Mouse (Mus musculus) thymus, adult 2 months (tissue): ENCODE data around the gene Vamp1. TPM values are rescaled to one million over a fixed set of nuclear protein-coding genes. Genes with fewer than 3 reads are reported as not detected.

Experiments used
- DNase-seq: peaks from one replicate; pipeline ENCODE4 v3.0.0; 2021
- H3K27ac ChIP-seq: fragments of 200-500 bp; 2 replicates; pipeline ENCODE4 v1.5.1; 2012; ENCODE audit warnings: low read length, control low read depth; ENCODE audit not compliant: control insufficient read depth, insufficient read depth
- H3K27me3 ChIP-seq: fragments of 200-500 bp; 2 replicates; pipeline ENCODE4 v1.6.1; 2012; ENCODE audit warnings: mild to moderate bottlenecking, low read length, moderate library complexity, mixed read lengths; ENCODE audit not compliant: control insufficient read depth, insufficient read depth
- H3K36me3 ChIP-seq: fragments of 200-500 bp; 2 replicates; pipeline ENCODE4 v1.6.1; 2012; ENCODE audit warnings: mild to moderate bottlenecking, low read length, moderate library complexity; ENCODE audit not compliant: control insufficient read depth, insufficient read depth
- H3K4me1 ChIP-seq: fragments of 200-500 bp; replicated peaks from 2 replicates; pipeline ENCODE4 v1.6.1; 2012; ENCODE audit warnings: low read length; ENCODE audit not compliant: control insufficient read depth, insufficient read depth
- H3K4me3 ChIP-seq: fragments of 200-500 bp; 2 replicates; pipeline ENCODE4 v1.5.1; 2012; ENCODE audit warnings: mild to moderate bottlenecking, low read length, control low read depth, moderate library complexity; ENCODE audit not compliant: control insufficient read depth, insufficient read depth
- CTCF ChIP-seq: fragments of 200-500 bp; IDR thresholded peaks from 2 replicates; pipeline ENCODE4 v1.5.1; 2012; ENCODE audit warnings: mild to moderate bottlenecking, control low read depth, low read length, moderate library complexity, borderline replicate concordance; ENCODE audit not compliant: control insufficient read depth, poor library complexity, insufficient read depth; ENCODE audit errors: extremely low read depth
- POLR2A ChIP-seq: fragments of 200-500 bp; IDR thresholded peaks from 2 replicates; pipeline ENCODE4 v1.6.1; 2012; ENCODE audit warnings: mild to moderate bottlenecking, low read length, control low read depth, moderate library complexity; ENCODE audit not compliant: control insufficient read depth, poor library complexity, insufficient read depth; ENCODE audit errors: extremely low read depth
- WGBS: fragments of 180-500 bp; shearing (Covaris S2); methylation state at CpG from one replicate; pipeline ENCODE4 v1.1.7; 2018; 5-methylcytosine and 5-hydroxymethylcytosine counted together
- polyA plus RNA-seq: library from polyadenylated mRNA; depleted of rRNA; stranded (reverse); fragments of >200 nt; gene quantifications from 2 replicates; pipeline ENCODE4 v1.2.3, GENCODE M21; 2012; rRNA removed

Gene Vamp1
- polyA plus RNA-seq: 372 and 423 TPM in 2 replicates

GRCm38 (mm10) chr6:125215148-125215954 lies at the start of gene Vamp1:
Vamp1 (plus strand) TSS chr6:125215551.
- Histone ChIP-seq H3K36me3 (peaks cover 26% of the 10 kb centered on the region), H3K4me1 (peaks cover 32% of the 10 kb centered on the region), H3K27ac (peak within 1 kb of the TSS; percentile 93), H3K27me3 (no peaks in the 10 kb centered on the region), H3K4me3 (peak within 1 kb of the TSS; percentile 97)
- under 1% methylated on average over 48 of the region's 48 CpGs for WGBS
- TF ChIP-seq POLR2A (peak; percentile 95), CTCF (no peak)
- DNase-seq: peak; percentile 91

GRCm38 (mm10) chr6:125166051-125166751 lies 49.1 kb upstream of the Vamp1 start, which contains the start of gene Gapdh:
Gapdh (minus strand) TSS chr6:125166467.
- Histone ChIP-seq H3K36me3 (peaks cover 40% of the 10 kb centered on the region), H3K4me3 (peak within 1 kb of the TSS; percentile 92), H3K27me3 (no peaks in the 10 kb centered on the region), H3K27ac (peak within 1 kb of the TSS; percentile 30; the same call in 1 of the 2 replicates), H3K4me1 (peaks cover 22% of the 10 kb centered on the region)
- TF ChIP-seq CTCF: no peak
- TF ChIP-seq POLR2A: no peak
- no peak for DNase-seq
- WGBS: 11% methylated on average over 18 of the region's 18 CpGs

DNA sequence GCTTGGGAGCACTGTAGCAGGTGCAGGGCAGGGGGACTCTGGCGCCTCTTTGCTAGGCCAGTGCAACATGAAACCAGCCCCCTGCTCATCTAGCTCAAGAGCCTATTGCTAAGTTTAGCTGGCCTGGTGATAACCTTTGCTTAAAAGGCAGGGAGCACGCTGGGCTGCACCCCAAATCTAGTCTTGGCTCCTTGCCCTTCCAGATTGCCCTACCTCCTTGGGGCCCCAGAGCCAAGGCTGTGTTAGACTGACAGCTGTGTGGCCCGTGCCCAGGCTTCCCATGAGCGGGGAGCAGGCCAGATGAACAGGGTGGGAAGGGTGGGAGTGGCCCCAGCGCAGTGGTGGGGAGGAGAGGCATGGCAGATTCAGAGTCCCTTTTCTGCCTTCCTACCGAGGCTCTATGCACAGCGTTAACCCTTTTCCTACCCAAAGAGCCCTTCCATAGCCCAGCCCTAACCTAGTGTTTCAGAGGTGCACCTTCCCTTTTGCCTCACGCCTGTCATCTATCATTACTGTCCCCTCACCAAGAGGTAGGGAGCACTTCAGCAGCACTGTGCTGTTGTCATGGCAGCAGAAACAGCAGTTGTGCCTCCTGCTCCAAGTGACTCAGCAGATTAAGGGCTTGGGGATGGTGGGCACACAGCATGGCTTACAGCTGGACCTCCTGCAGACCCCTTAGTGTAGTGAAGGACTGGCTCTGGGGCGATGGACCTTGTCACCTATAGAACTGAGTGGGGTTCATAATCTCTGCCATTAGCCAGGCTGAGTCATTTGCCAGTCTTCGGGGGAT lies 48.3 kb upstream of the Vamp1 start:
- Histone ChIP-seq H3K4me3 (no peak overlapping the region), H3K4me1 (peaks cover 22% of the 10 kb centered on the region), H3K27ac (no peak overlapping the region), H3K36me3 (peaks cover 44% of the 10 kb centered on the region), H3K27me3 (no peaks in the 10 kb centered on the region)
- DNase-seq: no peak
- WGBS: 69% methylated on average over 10 of the region's 10 CpGs
- no peak for TF ChIP-seq CTCF
- no peak for TF ChIP-seq POLR2A

GRCm38 (mm10) chr6:125168086-125168485 lies 47.3 kb upstream of the Vamp1 start:
- peaks cover 22% of the 10 kb centered on the region for H3K4me1 ChIP-seq
- 98% methylated on average over 14 of the region's 14 CpGs for WGBS
- no peak overlapping the region for H3K4me3 ChIP-seq
- TF ChIP-seq CTCF: no peak
- H3K36me3 ChIP-seq: peaks cover 53% of the 10 kb centered on the region
- no peak for DNase-seq
- H3K27me3 ChIP-seq: no peaks in the 10 kb centered on the region
- H3K27ac ChIP-seq: no peak overlapping the region

- H3K36me3 ChIP-seq: peaks cover 69% of the 10 kb centered on the region
- no peak for DNase-seq
- TF ChIP-seq POLR2A: no peak
- TF ChIP-seq CTCF: no peak
- no peak overlapping the region for H3K27ac ChIP-seq
- peaks cover 12% of the 10 kb centered on the region for H3K4me1 ChIP-seq
- H3K27me3 ChIP-seq: no peaks in the 10 kb centered on the region
- WGBS: 95% methylated on average over 6 of the region's 6 CpGs
- no peak overlapping the region for H3K4me3 ChIP-seq
Measured at GRCm38 (mm10) chr6:125170194-125170593, 45.2 kb upstream of the Vamp1 start.

GRCm38 (mm10) chr6:125172474-125172873 lies 42.9 kb upstream of the Vamp1 start:
- Histone ChIP-seq H3K27ac (no peak overlapping the region), H3K4me3 (no peak overlapping the region), H3K27me3 (no peaks in the 10 kb centered on the region), H3K4me1 (no peaks in the 10 kb centered on the region), H3K36me3 (peaks cover 92% of the 10 kb centered on the region)
- 97% methylated on average over 2 of the region's 2 CpGs for WGBS
- TF ChIP-seq CTCF (no peak), POLR2A (no peak)
- no peak for DNase-seq
